Mouse (Mus musculus): Measurements from ENCODE around the gene Stambp. TPM values are rescaled to one million over a fixed set of nuclear protein-coding genes. Genes with fewer than 3 reads are reported as not detected.
A peak's percentile ranks its signal among the peaks of the same experiment; 100 is the strongest.

The Stambp gene
- 2.0 and 2.3 TPM in 2 replicates for total RNA-seq (2012; rRNA removed)

DNA sequence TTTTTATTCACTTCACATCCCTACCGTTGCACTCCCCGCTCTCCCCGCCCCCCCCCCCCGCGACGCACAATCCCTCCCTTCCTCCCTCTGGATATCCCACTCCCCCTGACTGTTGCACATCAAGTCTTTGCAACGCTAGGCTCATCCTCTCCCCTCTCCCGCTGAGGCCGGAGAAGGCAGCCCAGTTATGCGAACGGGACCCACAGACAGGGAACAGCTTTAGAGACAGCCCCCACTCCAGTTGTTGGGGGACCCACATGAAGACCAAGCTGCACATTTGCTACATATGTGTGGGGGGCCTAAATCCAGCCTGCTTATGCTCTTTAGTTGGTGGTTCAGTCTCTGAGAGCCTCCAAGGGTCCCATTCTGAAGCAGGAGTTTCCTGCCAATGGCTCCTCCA lies at the start of gene Stambp:
TSS of gene Stambp (minus strand) at position 59 of the 400 bp plus-strand sequence.
- in situ Hi-C loops (cut with MboI; ENCODE audit: low sequenced_read_pairs in 2 of 2, unreplicated experiment in 2 of 2): no loop called here
- no peak for DNase-seq (ENCODE audit: low read depth, low spot score)
- Histone ChIP-seq H3K9me3 (ENCODE audit: control insufficient read depth, insufficient read depth, low read depth, low read length) (no peaks in the 10 kb centered on the region), H3K9ac (ENCODE audit: insufficient read depth, low read depth, low read length, poor library complexity, severe bottlenecking) (peak within 1 kb of the TSS; percentile 22), H3K4me3 (ENCODE audit: insufficient read depth in 1 of 2, low read depth in 1 of 2, low read length in 2 of 2, poor library complexity in 1 of 2, severe bottlenecking in 1 of 2) (peak within 1 kb of the TSS; percentile 66 to 92), H3K4me1 (ENCODE audit: control insufficient read depth in 2 of 2, insufficient read depth in 2 of 2, low read length in 2 of 2, poor library complexity in 1 of 2) (no peaks in the 10 kb centered on the region), H3K27ac (ENCODE audit: insufficient read depth, low read depth, low read length, poor library complexity, severe bottlenecking) (no peak within 1 kb of the TSS), H3K36me3 (ENCODE audit: control insufficient read depth, insufficient read depth, low read length, poor library complexity, severe bottlenecking) (no peaks in the 10 kb centered on the region)
- no peak for TF ChIP-seq HCFC1 (IDR thresholded peaks at IDR 0.05; ENCODE audit: borderline replicate concordance, insufficient read depth, low read length)
- no peak for TF ChIP-seq MAFK (IDR thresholded peaks at IDR 0.05; ENCODE audit: insufficient read depth, low read depth, low read length)
- TF ChIP-seq ZNF384 (IDR thresholded peaks at IDR 0.05; ENCODE audit: low read depth, low read length): no peak
- TF ChIP-seq ZC3H11A (IDR thresholded peaks at IDR 0.05; ENCODE audit: borderline replicate concordance, low read depth, low read length): no peak
- TF ChIP-seq CHD2 (IDR thresholded peaks at IDR 0.05; ENCODE audit: low read depth, low read length): no peak

DNA sequence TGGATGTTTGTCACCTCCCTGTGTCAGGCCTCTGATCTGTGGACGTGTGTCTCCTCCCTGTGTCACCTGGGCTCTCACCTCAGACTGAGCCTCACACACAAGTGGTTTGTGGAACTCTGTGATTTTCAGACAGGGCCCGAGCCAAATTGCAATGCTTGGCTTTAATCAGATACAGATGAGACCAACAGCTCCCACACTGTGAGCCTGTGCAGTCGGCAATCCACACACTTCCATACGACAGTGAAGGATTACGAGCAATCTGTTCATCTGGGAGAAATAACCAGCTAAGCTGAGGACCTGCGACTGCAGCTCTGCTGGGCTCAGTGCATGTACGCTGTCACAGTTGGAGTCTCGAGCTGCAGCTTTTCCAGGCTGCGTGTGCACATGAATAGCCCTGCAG lies 47.4 kb upstream of the Stambp start:
- Histone ChIP-seq H3K4me3 (ENCODE audit: insufficient read depth in 1 of 2, low read depth in 1 of 2, low read length in 2 of 2, poor library complexity in 1 of 2, severe bottlenecking in 1 of 2) (no peak overlapping the region), H3K4me1 (ENCODE audit: control insufficient read depth in 2 of 2, insufficient read depth in 2 of 2, low read length in 2 of 2, poor library complexity in 1 of 2) (no peaks in the 10 kb centered on the region), H3K27ac (ENCODE audit: insufficient read depth, low read depth, low read length, poor library complexity, severe bottlenecking) (no peak overlapping the region), H3K9me3 (ENCODE audit: control insufficient read depth, insufficient read depth, low read depth, low read length) (no peaks in the 10 kb centered on the region), H3K9ac (ENCODE audit: insufficient read depth, low read depth, low read length, poor library complexity, severe bottlenecking) (no peak overlapping the region), H3K36me3 (ENCODE audit: control insufficient read depth, insufficient read depth, low read length, poor library complexity, severe bottlenecking) (no peaks in the 10 kb centered on the region)
- in situ Hi-C loops (cut with MboI; ENCODE audit: low sequenced_read_pairs in 2 of 2, unreplicated experiment in 2 of 2): no loop called here
- TF ChIP-seq CHD2 (IDR thresholded peaks at IDR 0.05; ENCODE audit: low read depth, low read length): no peak
- no peak for TF ChIP-seq MAFK (IDR thresholded peaks at IDR 0.05; ENCODE audit: insufficient read depth, low read depth, low read length)
- TF ChIP-seq ZC3H11A (IDR thresholded peaks at IDR 0.05; ENCODE audit: borderline replicate concordance, low read depth, low read length): no peak
- TF ChIP-seq HCFC1 (IDR thresholded peaks at IDR 0.05; ENCODE audit: borderline replicate concordance, insufficient read depth, low read length): no peak
- no peak for TF ChIP-seq ZNF384 (IDR thresholded peaks at IDR 0.05; ENCODE audit: low read depth, low read length)
- DNase-seq (ENCODE audit: low read depth, low spot score): no peak

DNA sequence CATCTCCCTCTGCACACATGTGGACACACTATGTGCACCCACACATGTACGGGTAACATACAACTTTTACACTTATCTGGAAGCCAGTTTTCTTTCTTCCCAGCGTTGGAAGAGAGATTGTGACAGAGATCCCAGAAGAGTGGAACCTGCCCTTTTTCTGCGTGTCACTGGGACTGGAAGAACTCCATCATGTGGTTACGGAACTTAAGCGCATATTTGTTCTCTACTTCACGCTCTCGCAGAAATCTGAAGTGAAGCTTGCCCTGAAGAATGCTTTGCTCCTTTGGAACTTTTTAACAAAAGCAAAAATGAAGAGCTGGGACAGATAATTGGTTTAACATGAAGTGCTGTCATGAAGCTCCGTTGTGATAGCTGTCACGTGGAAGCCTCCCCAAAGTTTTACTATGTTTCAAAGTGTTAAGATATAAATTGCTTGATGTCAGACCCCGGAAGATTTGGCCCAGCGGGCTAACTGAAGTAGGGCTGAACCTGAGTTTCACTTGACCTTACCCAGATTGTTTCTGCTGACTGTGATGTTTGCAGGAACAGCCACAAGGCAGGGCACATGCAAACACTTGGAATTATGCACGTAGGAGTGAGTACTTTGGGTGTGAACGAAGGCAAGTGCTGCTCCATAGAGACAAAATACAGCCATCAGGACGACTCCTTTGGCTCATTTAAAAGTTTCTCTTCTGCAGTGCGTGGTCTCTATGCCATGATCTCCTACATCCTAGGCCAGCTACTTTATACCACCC lies 45.2 kb upstream of the Stambp start:
- H3K36me3 ChIP-seq (ENCODE audit: control insufficient read depth, insufficient read depth, low read length, poor library complexity, severe bottlenecking): no peaks in the 10 kb centered on the region
- no peak overlapping the region for H3K27ac ChIP-seq (ENCODE audit: insufficient read depth, low read depth, low read length, poor library complexity, severe bottlenecking)
- H3K9me3 ChIP-seq (ENCODE audit: control insufficient read depth, insufficient read depth, low read depth, low read length): no peaks in the 10 kb centered on the region
- no peak for TF ChIP-seq HCFC1 (IDR thresholded peaks at IDR 0.05; ENCODE audit: borderline replicate concordance, insufficient read depth, low read length)
- no peak for TF ChIP-seq ZC3H11A (IDR thresholded peaks at IDR 0.05; ENCODE audit: borderline replicate concordance, low read depth, low read length)
- TF ChIP-seq MAFK (IDR thresholded peaks at IDR 0.05; ENCODE audit: insufficient read depth, low read depth, low read length): no peak
- TF ChIP-seq CHD2 (IDR thresholded peaks at IDR 0.05; ENCODE audit: low read depth, low read length): no peak
- TF ChIP-seq ZNF384 (IDR thresholded peaks at IDR 0.05; ENCODE audit: low read depth, low read length): no peak
- in situ Hi-C loops (cut with MboI; ENCODE audit: low sequenced_read_pairs in 2 of 2, unreplicated experiment in 2 of 2): no loop called here
- no peak overlapping the region for H3K4me3 ChIP-seq (ENCODE audit: insufficient read depth in 1 of 2, low read depth in 1 of 2, low read length in 2 of 2, poor library complexity in 1 of 2, severe bottlenecking in 1 of 2)
- H3K9ac ChIP-seq (ENCODE audit: insufficient read depth, low read depth, low read length, poor library complexity, severe bottlenecking): no peak overlapping the region
- no peak for DNase-seq (ENCODE audit: low read depth, low spot score)
- no peaks in the 10 kb centered on the region for H3K4me1 ChIP-seq (ENCODE audit: control insufficient read depth in 2 of 2, insufficient read depth in 2 of 2, low read length in 2 of 2, poor library complexity in 1 of 2)

DNA sequence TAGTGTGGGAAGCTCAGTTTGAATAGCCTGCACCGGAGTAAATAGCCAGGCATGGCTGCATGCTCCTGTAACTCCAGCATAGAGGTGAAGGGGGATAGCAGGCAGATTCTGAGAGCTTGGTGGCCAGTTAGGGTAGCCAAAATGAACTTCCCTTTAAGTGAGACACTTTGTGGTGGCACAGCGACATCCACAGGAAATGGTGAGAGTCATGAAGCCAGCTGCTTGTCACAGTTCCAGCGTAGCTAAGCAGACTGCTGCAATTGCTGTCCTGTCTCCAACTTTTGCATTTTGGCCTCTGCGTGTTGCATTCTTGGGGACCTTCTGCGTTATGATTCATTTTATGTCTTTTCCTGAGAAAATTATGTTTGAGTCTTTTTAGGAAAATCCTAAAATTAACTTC lies 44.0 kb upstream of the Stambp start:
- H3K4me3 ChIP-seq (ENCODE audit: insufficient read depth in 1 of 2, low read depth in 1 of 2, low read length in 2 of 2, poor library complexity in 1 of 2, severe bottlenecking in 1 of 2): no peak overlapping the region
- no peak overlapping the region for H3K27ac ChIP-seq (ENCODE audit: insufficient read depth, low read depth, low read length, poor library complexity, severe bottlenecking)
- H3K4me1 ChIP-seq (ENCODE audit: control insufficient read depth in 2 of 2, insufficient read depth in 2 of 2, low read length in 2 of 2, poor library complexity in 1 of 2): no peaks in the 10 kb centered on the region
- no peak overlapping the region for H3K9ac ChIP-seq (ENCODE audit: insufficient read depth, low read depth, low read length, poor library complexity, severe bottlenecking)
- no peaks in the 10 kb centered on the region for H3K9me3 ChIP-seq (ENCODE audit: control insufficient read depth, insufficient read depth, low read depth, low read length)
- H3K36me3 ChIP-seq (ENCODE audit: control insufficient read depth, insufficient read depth, low read length, poor library complexity, severe bottlenecking): no peaks in the 10 kb centered on the region
- TF ChIP-seq HCFC1 (IDR thresholded peaks at IDR 0.05; ENCODE audit: borderline replicate concordance, insufficient read depth, low read length): no peak
- no peak for TF ChIP-seq CHD2 (IDR thresholded peaks at IDR 0.05; ENCODE audit: low read depth, low read length)
- TF ChIP-seq MAFK (IDR thresholded peaks at IDR 0.05; ENCODE audit: insufficient read depth, low read depth, low read length): no peak
- TF ChIP-seq ZC3H11A (IDR thresholded peaks at IDR 0.05; ENCODE audit: borderline replicate concordance, low read depth, low read length): no peak
- no peak for TF ChIP-seq ZNF384 (IDR thresholded peaks at IDR 0.05; ENCODE audit: low read depth, low read length)
- in situ Hi-C loops (cut with MboI; ENCODE audit: low sequenced_read_pairs in 2 of 2, unreplicated experiment in 2 of 2): no loop called here
- DNase-seq (ENCODE audit: low read depth, low spot score): no peak

Data from ES-E14 (cell line).